Mouse (Mus musculus) limb, embryonic 11.5 days (tissue): ENCODE measurements around the gene Dynlt1a. TPM values are rescaled to one million over a fixed set of nuclear protein-coding genes. Genes with fewer than 3 reads are reported as not detected.
"Not testable (repeated sequence)": the region's sequence is repeated elsewhere in the genome, so short reads cannot be mapped to it uniquely, and the experiment has no call there.

Source experiments
- ATAC-seq: fragments of 200-750 bp; cut with Nextera tagmentation; 2 replicates; pipeline ENCODE4 v1.8.0; 2017; ENCODE audit warnings: low read depth; ENCODE audit not compliant: insufficient number of reproducible peaks, low FRiP score, low TSS enrichment
- DNase-seq: peaks from one replicate; pipeline ENCODE4 v3.0.0-alpha.2; 2015; ENCODE audit warnings: low spot score
- H3K27ac ChIP-seq: fragments of 300-500 bp; sonication (generic); replicated peaks from 2 replicates; pipeline ENCODE4 v1.5.1; 2014; ENCODE audit warnings: low read depth, mild to moderate bottlenecking, low read length
- H3K27me3 ChIP-seq: fragments of 300-500 bp; sonication (generic); 2 replicates; pipeline ENCODE4 v1.6.1; 2014; ENCODE audit warnings: mild to moderate bottlenecking, low read length, mixed read lengths; ENCODE audit not compliant: control insufficient read depth, insufficient read depth
- H3K36me3 ChIP-seq: fragments of 300-500 bp; sonication (generic); 2 replicates; pipeline ENCODE4 v1.6.1; 2014; ENCODE audit warnings: mild to moderate bottlenecking, low read length, moderate library complexity, mixed read lengths; ENCODE audit not compliant: control insufficient read depth, insufficient read depth
- H3K4me1 ChIP-seq: fragments of 300-500 bp; sonication (generic); 2 replicates; pipeline ENCODE4 v1.6.1; 2014; ENCODE audit warnings: low read length, mixed read lengths; ENCODE audit not compliant: control insufficient read depth, insufficient read depth
- H3K4me2 ChIP-seq: fragments of 300-500 bp; sonication (generic); 2 replicates; pipeline ENCODE4 v1.6.1; 2014; ENCODE audit warnings: low read depth, mild to moderate bottlenecking, moderate library complexity; ENCODE audit not compliant: severe bottlenecking
- H3K4me3 ChIP-seq: fragments of 300-500 bp; sonication (generic); 2 replicates; pipeline ENCODE4 v1.5.1; 2014; ENCODE audit warnings: low read depth, low read length
- H3K9ac ChIP-seq: fragments of 300-500 bp; sonication (generic); 2 replicates; pipeline ENCODE4 v1.6.1; 2014; ENCODE audit warnings: mild to moderate bottlenecking, low read length
- H3K9me3 ChIP-seq: fragments of 300-500 bp; sonication (generic); 2 replicates; pipeline ENCODE4 v1.6.1; 2016; ENCODE audit warnings: low read length; ENCODE audit not compliant: control insufficient read depth
- WGBS: fragments of 180-500 bp; shearing (Covaris S2); extraction: QIAGEN DNeasy Blood & Tissue Kit; methylation state at CpG from one replicate; pipeline ENCODE4 v1.1.7; 2014; 5-methylcytosine and 5-hydroxymethylcytosine counted together
- polyA plus RNA-seq: library from polyadenylated mRNA; unstranded; fragments of >200 nt; fragmentation: Nextera tagmentation; extraction: Ambion mirVana; gene quantifications from 2 replicates; pipeline ENCODE4 v1.2.1, GENCODE M21; 2014

Gene Dynlt1a
- polyA plus RNA-seq: 20.8 and 25.6 TPM in 2 replicates

GRCm38 (mm10) chr17:6317339-6317985 lies at the start of gene Dynlt1a:
TSS of gene Dynlt1a (minus strand) at chr17:6317500.
- H3K27ac ChIP-seq, H3K9ac ChIP-seq, H3K9me3 ChIP-seq, H3K36me3 ChIP-seq, H3K4me1 ChIP-seq, H3K27me3 ChIP-seq: not testable (repeated sequence)
- peak; percentile 95 for DNase-seq
- peak within 1 kb of the TSS; percentile 47 for H3K4me2 ChIP-seq
- peak within 1 kb of the TSS; percentile 27 for H3K4me3 ChIP-seq
- ATAC-seq: peak; percentile 79
- 12% methylated on average over 20 of the region's 23 CpGs for WGBS

- H3K4me2 ChIP-seq, H3K9me3 ChIP-seq, DNase-seq, H3K36me3 ChIP-seq, H3K4me1 ChIP-seq, H3K27me3 ChIP-seq, H3K27ac ChIP-seq, H3K9ac ChIP-seq, H3K4me3 ChIP-seq, ATAC-seq: not testable (repeated sequence)
- WGBS: 90% methylated on average over 10 of the region's 10 CpGs
Observed at GRCm38 (mm10) chr17:6355256-6355655, 38.0 kb upstream of the Dynlt1a start.

GRCm38 (mm10) chr17:6342606-6343294 lies 25.4 kb upstream of the Dynlt1a start:
- not testable (repeated sequence) for H3K4me3 ChIP-seq, H3K4me2 ChIP-seq, H3K9me3 ChIP-seq, H3K27ac ChIP-seq, DNase-seq, H3K9ac ChIP-seq, H3K4me1 ChIP-seq, H3K36me3 ChIP-seq, H3K27me3 ChIP-seq
- ATAC-seq: peak; percentile 35; the same call in 1 of the 2 replicates
- no CpG with 5 or more reads among the region's 12 CpGs for WGBS

- not testable (repeated sequence) for H3K27ac ChIP-seq, ATAC-seq, H3K9me3 ChIP-seq, H3K4me3 ChIP-seq, H3K27me3 ChIP-seq, H3K36me3 ChIP-seq, H3K4me2 ChIP-seq, DNase-seq, H3K4me1 ChIP-seq, H3K9ac ChIP-seq
- 79% methylated on average over 3 of the region's 4 CpGs for WGBS
Observed at GRCm38 (mm10) chr17:6328997-6329396, 11.7 kb upstream of the Dynlt1a start.

- H3K9ac ChIP-seq, H3K4me3 ChIP-seq, H3K4me1 ChIP-seq, H3K36me3 ChIP-seq, H3K9me3 ChIP-seq, H3K4me2 ChIP-seq, DNase-seq, H3K27me3 ChIP-seq, H3K27ac ChIP-seq, ATAC-seq: not testable (repeated sequence)
- WGBS: 92% methylated on average over 7 of the region's 7 CpGs
Observed at GRCm38 (mm10) chr17:6327554-6327953, 10.3 kb upstream of the Dynlt1a start.

GRCm38 (mm10) chr17:6325543-6325942 lies 8.2 kb upstream of the Dynlt1a start:
- H3K9ac ChIP-seq, ATAC-seq, H3K27me3 ChIP-seq, H3K36me3 ChIP-seq, H3K4me2 ChIP-seq, H3K27ac ChIP-seq, H3K4me1 ChIP-seq, DNase-seq, H3K4me3 ChIP-seq, H3K9me3 ChIP-seq: not testable (repeated sequence)
- 65% methylated on average over 6 of the region's 6 CpGs for WGBS

- ATAC-seq: not testable (repeated sequence)
Observed at GRCm38 (mm10) chr17:6325021-6325420, 7.7 kb upstream of the Dynlt1a start.

GRCm38 (mm10) chr17:6321778-6322101 lies 4.4 kb upstream of the Dynlt1a start:
- DNase-seq, H3K9me3 ChIP-seq, H3K4me3 ChIP-seq, H3K27ac ChIP-seq, H3K36me3 ChIP-seq, H3K27me3 ChIP-seq, H3K4me2 ChIP-seq, H3K4me1 ChIP-seq, H3K9ac ChIP-seq: not testable (repeated sequence)
- peak; percentile 66 for ATAC-seq
- WGBS: no CpG with 5 or more reads among the region's 10 CpGs

More at GRCm38 (mm10) chr17:6325021-6325420, 7.7 kb upstream of the Dynlt1a start:
- H3K9me3 ChIP-seq, H3K27me3 ChIP-seq, H3K4me1 ChIP-seq, H3K4me2 ChIP-seq, DNase-seq, H3K36me3 ChIP-seq, H3K9ac ChIP-seq, H3K27ac ChIP-seq, H3K4me3 ChIP-seq: not testable (repeated sequence)
- WGBS: 61% methylated on average over 10 of the region's 10 CpGs
